11 mouse cellular contexts compared by ENCODE assay signal in genomic region chr3:88538271-88539145, GRCm38 (mm10). TPM values are rescaled to one million over a fixed set of nuclear protein-coding genes. Genes with fewer than 3 reads are reported as not detected.
DNase-seq lines count a peak whose midpoint lies in the region; ATAC-seq and TF ChIP-seq lines count a peak whose summit lies in the region.
"Had no signal": no experiment of that assay in that cellular context is flagged by ENCODE, and none has a peak within 500 bp of the region (broad histone marks: within the 10 kb centered on the region; RNA-seq: fewer than 3 reads in every experiment).

No protein-coding gene starts in this region.

- no peak for DNase-seq in hindbrain, embryonic 14.5 days (ENCODE audit: low spot score)
- no peak for DNase-seq in midbrain, postnatal 0 days (ENCODE audit: low spot score)
- no peak for DNase-seq in spleen, adult 12 weeks (ENCODE audit: low spot score)
- DNase-seq in urinary bladder, postnatal 4 days (ENCODE audit: low spot score in 2 of 2), result no peak
- DNase-seq in lung, postnatal 4 days, result no peak

- H3K9ac ChIP-seq in intestine, embryonic 15.5 days, result 0 out of 2 replicates have a peak overlapping the region, but pooled peaks have one; percentile 0
- no peak overlapping the region for H3K9ac ChIP-seq in intestine, postnatal 0 days (ENCODE audit: low read depth, low read length)
- peak overlapping the region; percentile 39; the same call in 1 of the 2 replicates for H3K9ac ChIP-seq in embryonic facial prominence, embryonic 12.5 days
- peak overlapping the region; percentile 28; the same call in 1 of the 2 replicates for H3K9ac ChIP-seq in hindbrain, embryonic 14.5 days
- H3K9ac ChIP-seq in midbrain, postnatal 0 days (replicated peaks; ENCODE audit: low read length, poor library complexity, severe bottlenecking), result no peak overlapping the region; the same call in 1 of the 2 replicates
- H3K9ac ChIP-seq: stomach, embryonic 15.5 days had no signal

- 58% methylated on average over 9 of the region's 9 CpGs for WGBS in intestine, embryonic 15.5 days
- WGBS in intestine, postnatal 0 days, result 69% methylated on average over 9 of the region's 9 CpGs
- WGBS in embryonic facial prominence, embryonic 12.5 days, result 19% methylated on average over 9 of the region's 9 CpGs
- WGBS in hindbrain, embryonic 14.5 days, result 17% methylated on average over 9 of the region's 9 CpGs
- 18% methylated on average over 9 of the region's 9 CpGs for WGBS in midbrain, postnatal 0 days

- H3K36me3 ChIP-seq in intestine, embryonic 15.5 days, result peaks cover 22% of the 10 kb centered on the region
- H3K36me3 ChIP-seq in intestine, postnatal 0 days (ENCODE audit: control insufficient read depth, insufficient read depth), result peaks cover 26% of the 10 kb centered on the region
- H3K36me3 ChIP-seq in embryonic facial prominence, embryonic 12.5 days, result peaks cover 47% of the 10 kb centered on the region
- H3K36me3 ChIP-seq in hindbrain, embryonic 14.5 days (replicated peaks; ENCODE audit: control insufficient read depth, insufficient read depth), result peaks cover 63% of the 10 kb centered on the region
- peaks cover 23% of the 10 kb centered on the region for H3K36me3 ChIP-seq in midbrain, postnatal 0 days (ENCODE audit: insufficient read depth, low read length)

- H3K9me3 ChIP-seq in intestine, embryonic 15.5 days, result no peaks in the 10 kb centered on the region
- H3K9me3 ChIP-seq in intestine, postnatal 0 days (ENCODE audit: control insufficient read depth), result no peaks in the 10 kb centered on the region
- no peaks in the 10 kb centered on the region for H3K9me3 ChIP-seq in embryonic facial prominence, embryonic 12.5 days
- H3K9me3 ChIP-seq in hindbrain, embryonic 14.5 days (ENCODE audit: control insufficient read depth, low read length), result no peaks in the 10 kb centered on the region
- H3K9me3 ChIP-seq in midbrain, postnatal 0 days (ENCODE audit: low read length), result no peaks in the 10 kb centered on the region
- H3K9me3 ChIP-seq: stomach, embryonic 15.5 days had no signal

- H3K27ac ChIP-seq in intestine, embryonic 15.5 days, result no peak overlapping the region
- no peak overlapping the region for H3K27ac ChIP-seq in intestine, postnatal 0 days (ENCODE audit: low read depth, low read length)
- peak overlapping the region; percentile 69; the same call in 1 of the 2 replicates for H3K27ac ChIP-seq in embryonic facial prominence, embryonic 12.5 days
- peak overlapping the region; percentile 44; the same call in 1 of the 2 replicates for H3K27ac ChIP-seq in hindbrain, embryonic 14.5 days
- H3K27ac ChIP-seq in midbrain, postnatal 0 days (ENCODE audit: low read depth, low read length), result peak overlapping the region; percentile 34
- H3K27ac ChIP-seq: stomach, embryonic 15.5 days had no signal

- TF ChIP-seq CTCF in intestine, postnatal 0 days (IDR thresholded peaks at IDR 0.05; ENCODE audit: low read depth), result no peak
- TF ChIP-seq CTCF in midbrain, postnatal 0 days (IDR thresholded peaks at IDR 0.05), result no peak

- no peaks in the 10 kb centered on the region for H3K27me3 ChIP-seq in intestine, embryonic 15.5 days (replicated peaks)
- no peaks in the 10 kb centered on the region for H3K27me3 ChIP-seq in intestine, postnatal 0 days (replicated peaks; ENCODE audit: control insufficient read depth, insufficient read depth, low read length)
- H3K27me3 ChIP-seq in embryonic facial prominence, embryonic 12.5 days, result no peaks in the 10 kb centered on the region
- no peaks in the 10 kb centered on the region for H3K27me3 ChIP-seq in hindbrain, embryonic 14.5 days (ENCODE audit: control insufficient read depth, insufficient read depth, low read length)
- H3K27me3 ChIP-seq in midbrain, postnatal 0 days (ENCODE audit: insufficient read depth, low read length), result no peaks in the 10 kb centered on the region
- H3K27me3 ChIP-seq: stomach, embryonic 15.5 days had no signal

- peaks cover 52% of the 10 kb centered on the region for H3K4me1 ChIP-seq in intestine, embryonic 15.5 days (replicated peaks)
- H3K4me1 ChIP-seq in intestine, postnatal 0 days (replicated peaks; ENCODE audit: control insufficient read depth, insufficient read depth, low read length), result no peaks in the 10 kb centered on the region; the same call in 1 of the 2 replicates
- peaks cover 69% of the 10 kb centered on the region for H3K4me1 ChIP-seq in embryonic facial prominence, embryonic 12.5 days
- peaks cover 65% of the 10 kb centered on the region for H3K4me1 ChIP-seq in hindbrain, embryonic 14.5 days (replicated peaks; ENCODE audit: control insufficient read depth, insufficient read depth, low read length)
- H3K4me1 ChIP-seq in midbrain, postnatal 0 days (ENCODE audit: insufficient read depth, low read length), result peaks cover 19% of the 10 kb centered on the region

- no peak for ATAC-seq in intestine, embryonic 15.5 days
- no peak for ATAC-seq in intestine, postnatal 0 days
- ATAC-seq in embryonic facial prominence, embryonic 12.5 days (ENCODE audit: insufficient number of reproducible peaks, insufficient read depth, low FRiP score, low TSS enrichment), result no peak
- no peak for ATAC-seq in hindbrain, embryonic 14.5 days (ENCODE audit: low FRiP score)
- ATAC-seq in midbrain, postnatal 0 days (ENCODE audit: low FRiP score), result no peak

- H3K4me3 ChIP-seq in intestine, embryonic 15.5 days (replicated peaks), result no peak overlapping the region
- no peak overlapping the region for H3K4me3 ChIP-seq in intestine, postnatal 0 days (ENCODE audit: low read depth, low read length)
- H3K4me3 ChIP-seq in embryonic facial prominence, embryonic 12.5 days, result peak overlapping the region; percentile 12
- no peak overlapping the region for H3K4me3 ChIP-seq in hindbrain, embryonic 14.5 days (replicated peaks; ENCODE audit: low read length)
- H3K4me3 ChIP-seq in midbrain, postnatal 0 days (ENCODE audit: low read depth, low read length), result no peak overlapping the region
- H3K4me3 ChIP-seq: stomach, embryonic 15.5 days had no signal

- H3K4me2 ChIP-seq in intestine, embryonic 15.5 days (replicated peaks), result no peak overlapping the region
- no peak overlapping the region for H3K4me2 ChIP-seq in intestine, postnatal 0 days (replicated peaks; ENCODE audit: low read depth)
- H3K4me2 ChIP-seq in embryonic facial prominence, embryonic 12.5 days (replicated peaks), result peak overlapping the region; percentile 96
- H3K4me2 ChIP-seq in hindbrain, embryonic 14.5 days (replicated peaks), result peak overlapping the region; percentile 96; the same call in 1 of the 2 replicates
- no peak overlapping the region for H3K4me2 ChIP-seq in midbrain, postnatal 0 days (ENCODE audit: low read depth, low read length, poor library complexity, severe bottlenecking)
- H3K4me2 ChIP-seq: stomach, embryonic 15.5 days had no signal

RNA-seq across cellular contexts. Expression of gene Mex3a, which starts 6.3 kb away (rescaled TPM):
- 9.6 and 11.2 TPM in 2 replicates for polyA plus RNA-seq in intestine, embryonic 15.5 days (2015; fragmentation: Nextera tagmentation; extraction: Ambion mirVana)
- 2.8 TPM in 2 replicates for polyA plus RNA-seq in intestine, postnatal 0 days (2015; fragmentation: Nextera tagmentation; extraction: Ambion mirVana)
- polyA plus RNA-seq in embryonic facial prominence, embryonic 12.5 days (2016; fragmentation: Nextera tagmentation; extraction: Ambion mirVana), result 36.3 and 37.7 TPM in 2 replicates
- polyA plus RNA-seq in hindbrain, embryonic 14.5 days (2014; fragmentation: Nextera tagmentation; extraction: Ambion mirVana), result 30.8 and 31.0 TPM in 2 replicates
- total RNA-seq in midbrain, postnatal 0 days (2014; rRNA removed), result 56.9 and 58.2 TPM in 2 replicates
- 15.4 and 16.1 TPM in 2 replicates for polyA plus RNA-seq in midbrain, postnatal 0 days (2015; fragmentation: Nextera tagmentation; extraction: Ambion mirVana)

RNA-seq across cellular contexts. Expression of gene Rab25, which starts 9.6 kb away (rescaled TPM):
- 75.2 and 89.8 TPM in 2 replicates for polyA plus RNA-seq in intestine, embryonic 15.5 days (2015; fragmentation: Nextera tagmentation; extraction: Ambion mirVana)
- polyA plus RNA-seq in intestine, postnatal 0 days (2015; fragmentation: Nextera tagmentation; extraction: Ambion mirVana), result 79.5 and 89.2 TPM in 2 replicates
- 4.0 and 5.5 TPM in 2 replicates for polyA plus RNA-seq in embryonic facial prominence, embryonic 12.5 days (2016; fragmentation: Nextera tagmentation; extraction: Ambion mirVana)
- 0.20 TPM in 1 of 2 replicates, not detected in the other for polyA plus RNA-seq in hindbrain, embryonic 14.5 days (2014; fragmentation: Nextera tagmentation; extraction: Ambion mirVana)
- total RNA-seq in midbrain, postnatal 0 days (2014; rRNA removed), result 0.60 TPM in 1 of 2 replicates, not detected in the other
- polyA plus RNA-seq in midbrain, postnatal 0 days (2015; fragmentation: Nextera tagmentation; extraction: Ambion mirVana), result 0.46 TPM in 1 of 2 replicates, not detected in the other
- total RNA-seq: heart, adult 8-10 months; left cerebral cortex, postnatal 36 days had no signal

RNA-seq across cellular contexts. Expression of gene Lamtor2, which starts 14.4 kb away (rescaled TPM):
- polyA plus RNA-seq in intestine, embryonic 15.5 days (2015; fragmentation: Nextera tagmentation; extraction: Ambion mirVana), result 188 and 231 TPM in 2 replicates
- polyA plus RNA-seq in intestine, postnatal 0 days (2015; fragmentation: Nextera tagmentation; extraction: Ambion mirVana), result 171 and 183 TPM in 2 replicates
- polyA plus RNA-seq in embryonic facial prominence, embryonic 12.5 days (2016; fragmentation: Nextera tagmentation; extraction: Ambion mirVana), result 144 and 146 TPM in 2 replicates
- 102 and 107 TPM in 2 replicates for polyA plus RNA-seq in hindbrain, embryonic 14.5 days (2014; fragmentation: Nextera tagmentation; extraction: Ambion mirVana)
- 46.7 and 66.0 TPM in 2 replicates for total RNA-seq in midbrain, postnatal 0 days (2014; rRNA removed)
- polyA plus RNA-seq in midbrain, postnatal 0 days (2015; fragmentation: Nextera tagmentation; extraction: Ambion mirVana), result 187 and 205 TPM in 2 replicates

RNA-seq across cellular contexts. Expression of gene Ubqln4, which starts 15.1 kb away (rescaled TPM):
- 43.6 and 43.7 TPM in 2 replicates for polyA plus RNA-seq in intestine, embryonic 15.5 days (2015; fragmentation: Nextera tagmentation; extraction: Ambion mirVana)
- polyA plus RNA-seq in intestine, postnatal 0 days (2015; fragmentation: Nextera tagmentation; extraction: Ambion mirVana), result 17.3 and 19.2 TPM in 2 replicates
- polyA plus RNA-seq in embryonic facial prominence, embryonic 12.5 days (2016; fragmentation: Nextera tagmentation; extraction: Ambion mirVana), result 57.5 and 63.7 TPM in 2 replicates
- polyA plus RNA-seq in hindbrain, embryonic 14.5 days (2014; fragmentation: Nextera tagmentation; extraction: Ambion mirVana), result 42.9 and 53.6 TPM in 2 replicates
- 103 and 120 TPM in 2 replicates for total RNA-seq in midbrain, postnatal 0 days (2014; rRNA removed)
- 29.7 and 30.4 TPM in 2 replicates for polyA plus RNA-seq in midbrain, postnatal 0 days (2015; fragmentation: Nextera tagmentation; extraction: Ambion mirVana)

RNA-seq across cellular contexts. Expression of gene Lmna, which starts 28.8 kb away (rescaled TPM):
- polyA plus RNA-seq in intestine, embryonic 15.5 days (2015; fragmentation: Nextera tagmentation; extraction: Ambion mirVana), result 120 TPM in 2 replicates
- polyA plus RNA-seq in intestine, postnatal 0 days (2015; fragmentation: Nextera tagmentation; extraction: Ambion mirVana), result 92.5 and 96.5 TPM in 2 replicates
- 109 and 113 TPM in 2 replicates for polyA plus RNA-seq in embryonic facial prominence, embryonic 12.5 days (2016; fragmentation: Nextera tagmentation; extraction: Ambion mirVana)
- 44.3 and 47.3 TPM in 2 replicates for polyA plus RNA-seq in hindbrain, embryonic 14.5 days (2014; fragmentation: Nextera tagmentation; extraction: Ambion mirVana)
- total RNA-seq in midbrain, postnatal 0 days (2014; rRNA removed), result 57.6 and 75.0 TPM in 2 replicates
- polyA plus RNA-seq in midbrain, postnatal 0 days (2015; fragmentation: Nextera tagmentation; extraction: Ambion mirVana), result 74.1 and 77.2 TPM in 2 replicates

Comparison
In these comparisons a context has a peak if more than half of its experiments do, and no peak if none do; other contexts are left out.
1. H3K9ac ChIP-seq: peak in intestine, embryonic 15.5 days (single experiment), embryonic facial prominence, embryonic 12.5 days (single experiment) and hindbrain, embryonic 14.5 days (single experiment); none in intestine, postnatal 0 days (single experiment) and midbrain, postnatal 0 days (single experiment).
2. H3K27ac ChIP-seq: peak in embryonic facial prominence, embryonic 12.5 days (single experiment), hindbrain, embryonic 14.5 days (single experiment) and midbrain, postnatal 0 days (single experiment); none in intestine, embryonic 15.5 days (single experiment) and intestine, postnatal 0 days (single experiment).
3. H3K4me2 ChIP-seq: peak in embryonic facial prominence, embryonic 12.5 days (single experiment) and hindbrain, embryonic 14.5 days (single experiment); none in intestine, embryonic 15.5 days (single experiment), intestine, postnatal 0 days (single experiment) and midbrain, postnatal 0 days (single experiment).
4. RNA of gene Rab25, which starts 9.6 kb away (polyA plus RNA-seq): 79.5 to 89.2 TPM in intestine, postnatal 0 days and 75.2 to 89.8 TPM in intestine, embryonic 15.5 days; 4.0 to 5.5 TPM in embryonic facial prominence, embryonic 12.5 days, 0.46 TPM in midbrain, postnatal 0 days and 0.20 TPM in hindbrain, embryonic 14.5 days; every median in the first group is over 10 times any median in the second.